Mouse (Mus musculus) MEL (cell line): ENCODE data around the gene Rin2. TPM values are rescaled to one million over a fixed set of nuclear protein-coding genes. Genes with fewer than 3 reads are reported as not detected.

Source experiments
- DNase-seq: peaks from one replicate; pipeline ENCODE4 v3.0.0; 2011; ENCODE audit warnings: low read depth, low spot score
- H3K27ac ChIP-seq: 2 replicates; pipeline ENCODE4 v1.5.1; 2012; ENCODE audit warnings: low read depth, mild to moderate bottlenecking, control low read depth, low read length, moderate library complexity; ENCODE audit not compliant: control insufficient read depth
- H3K27me3 ChIP-seq, 2 experiments: fragments of 150-350 bp in 1 of 2; sonication (generic) in 1 of 2; 2 replicates each; pipeline ENCODE4 v1.6.1; 2012; ENCODE audit warnings: low read length in 2 of 2, mild to moderate bottlenecking in 2 of 2, improper control_type of control experiment in 1 of 2, moderate library complexity in 1 of 2; ENCODE audit not compliant: insufficient read depth in 2 of 2, control insufficient read depth in 1 of 2
- H3K36me3 ChIP-seq, 2 experiments: 2 replicates each; pipeline ENCODE4 v1.6.1; 2012 to 2014; ENCODE audit warnings: low read length in 2 of 2, improper control_type of control experiment in 1 of 2, inconsistent platforms in 1 of 2, mild to moderate bottlenecking in 1 of 2; ENCODE audit not compliant: insufficient read depth in 2 of 2, control insufficient read depth in 1 of 2
- H3K4me1 ChIP-seq, 2 experiments: fragments of 150-350 bp in 1 of 2; sonication (generic) in 1 of 2; 2 replicates each; pipeline ENCODE4 v1.6.1; 2012; ENCODE audit warnings: low read length in 2 of 2, improper control_type of control experiment in 1 of 2, mild to moderate bottlenecking in 1 of 2; ENCODE audit not compliant: insufficient read depth in 2 of 2, control insufficient read depth in 1 of 2
- H3K4me3 ChIP-seq, 2 experiments: fragments of 150-350 bp in 1 of 2; sonication (generic) in 1 of 2; 2 replicates each; pipeline ENCODE4 v1.5.1; 2012; ENCODE audit warnings: low read depth in 2 of 2, low read length in 2 of 2, mild to moderate bottlenecking in 2 of 2, moderate library complexity in 2 of 2, control low read depth in 1 of 2, improper control_type of control experiment in 1 of 2; ENCODE audit not compliant: control insufficient read depth in 1 of 2, insufficient read depth in 1 of 2
- H3K79me2 ChIP-seq: 2 replicates; pipeline ENCODE4 v1.6.1; 2012; ENCODE audit warnings: mild to moderate bottlenecking, low read length, moderate library complexity; ENCODE audit not compliant: control insufficient read depth, poor library complexity, insufficient read depth
- H3K9ac ChIP-seq: 2 replicates; pipeline ENCODE4 v1.6.1; 2012; ENCODE audit warnings: low read depth, mild to moderate bottlenecking, control low read depth, low read length, moderate library complexity; ENCODE audit not compliant: control insufficient read depth, poor library complexity, severe bottlenecking
- H3K9me3 ChIP-seq: fragments of 150-350 bp; sonication (generic); replicated peaks from 2 replicates; pipeline ENCODE4 v1.6.1; 2012; ENCODE audit warnings: mild to moderate bottlenecking, low read length, improper control_type of control experiment, moderate library complexity; ENCODE audit not compliant: insufficient read depth
- BHLHE40 ChIP-seq: IDR thresholded peaks from 2 replicates; pipeline ENCODE4 v1.6.1; 2012; ENCODE audit warnings: low read depth, mild to moderate bottlenecking, inconsistent platforms, low read length, improper control_type of control experiment, borderline replicate concordance
- CHD1 ChIP-seq: IDR thresholded peaks from 2 replicates; pipeline ENCODE4 v1.6.1; 2012; ENCODE audit warnings: low read depth, mild to moderate bottlenecking, inconsistent platforms, low read length, improper control_type of control experiment
- CHD2 ChIP-seq: IDR thresholded peaks from 2 replicates; pipeline ENCODE4 v1.6.1; 2011; ENCODE audit warnings: low read length, improper control_type of control experiment
- CTCF ChIP-seq, 3 experiments: IDR thresholded peaks in 2 of 3; conservative IDR thresholded peaks in 1 of 3; 2 replicates each; pipeline ENCODE4 v1.5.1; 2011 to 2012; ENCODE audit warnings: low read length in 3 of 3, low read depth in 2 of 3, mild to moderate bottlenecking in 2 of 3, improper control_type of control experiment in 1 of 3, inconsistent platforms in 1 of 3, mixed read lengths in 1 of 3, moderate library complexity in 1 of 3; ENCODE audit not compliant: control insufficient read depth in 1 of 3, insufficient read depth in 1 of 3, poor library complexity in 1 of 3, severe bottlenecking in 1 of 3
- E2F4 ChIP-seq: IDR thresholded peaks from 2 replicates; pipeline ENCODE4 v1.6.1; 2011; ENCODE audit warnings: low read depth, low read length, improper control_type of control experiment, borderline replicate concordance
- ELF1 ChIP-seq: IDR thresholded peaks from 2 replicates; pipeline ENCODE4 v1.6.1; 2014; ENCODE audit warnings: low read depth, mild to moderate bottlenecking, inconsistent platforms, low read length, improper control_type of control experiment, moderate library complexity
- EP300 ChIP-seq, 2 experiments: IDR thresholded peaks; 2 replicates each; pipeline ENCODE4 v1.6.1; 2011; ENCODE audit warnings: improper control_type of control experiment in 2 of 2, low read length in 2 of 2, low read depth in 1 of 2, mild to moderate bottlenecking in 1 of 2
- ETS1 ChIP-seq: IDR thresholded peaks from 2 replicates; pipeline ENCODE4 v1.6.1; 2012; ENCODE audit warnings: low read depth, mild to moderate bottlenecking, inconsistent platforms, low read length, improper control_type of control experiment, moderate library complexity
- GABPA ChIP-seq: IDR thresholded peaks from 2 replicates; pipeline ENCODE4 v1.6.1; 2012; ENCODE audit warnings: low read depth, mild to moderate bottlenecking, inconsistent platforms, low read length, improper control_type of control experiment, moderate library complexity
- GATA1 ChIP-seq: IDR thresholded peaks from 2 replicates; pipeline ENCODE4 v1.6.1; 2011; ENCODE audit warnings: low read depth, low read length, improper control_type of control experiment
- MAFK ChIP-seq: IDR thresholded peaks from 2 replicates; pipeline ENCODE4 v1.6.1; 2011; ENCODE audit warnings: low read depth, mild to moderate bottlenecking, low read length, improper control_type of control experiment, borderline replicate concordance
- MAX ChIP-seq: IDR thresholded peaks from 2 replicates; pipeline ENCODE4 v1.6.1; 2011; ENCODE audit warnings: low read length, improper control_type of control experiment
- MEF2A ChIP-seq: IDR thresholded peaks from 2 replicates; pipeline ENCODE4 v1.6.1; 2014; ENCODE audit warnings: low read depth, mild to moderate bottlenecking, inconsistent platforms, low read length, improper control_type of control experiment; ENCODE audit not compliant: poor library complexity, insufficient replicate concordance, severe bottlenecking; ENCODE audit errors: extremely low read depth
- MYB ChIP-seq: IDR thresholded peaks from 2 replicates; pipeline ENCODE4 v1.6.1; 2011; ENCODE audit warnings: mild to moderate bottlenecking, low read depth, low read length, improper control_type of control experiment
- POLR2A ChIP-seq, 2 experiments: IDR thresholded peaks; 2 replicates each; pipeline ENCODE4 v1.6.1; 2011 to 2012; ENCODE audit warnings: low read length in 2 of 2, mild to moderate bottlenecking in 2 of 2, control low read depth in 1 of 2, improper control_type of control experiment in 1 of 2, low read depth in 1 of 2, moderate library complexity in 1 of 2; ENCODE audit not compliant: control insufficient read depth in 1 of 2, insufficient read depth in 1 of 2, poor library complexity in 1 of 2
- POLR2AphosphoS2 ChIP-seq: IDR thresholded peaks from 2 replicates; pipeline ENCODE4 v1.6.1; 2011; ENCODE audit warnings: low read length, improper control_type of control experiment
- POLR2AphosphoS5 ChIP-seq: IDR thresholded peaks from 2 replicates; pipeline ENCODE4 v1.6.1; 2012; ENCODE audit warnings: low read depth, borderline replicate concordance, mild to moderate bottlenecking, inconsistent platforms, low read length, moderate library complexity, mixed read lengths
- RAD21 ChIP-seq: IDR thresholded peaks from 2 replicates; pipeline ENCODE4 v1.6.1; 2011; ENCODE audit warnings: mild to moderate bottlenecking, low read depth, low read length, improper control_type of control experiment
- RCOR1 ChIP-seq: IDR thresholded peaks from 2 replicates; pipeline ENCODE4 v1.6.1; 2012; ENCODE audit warnings: low read depth, mild to moderate bottlenecking, inconsistent platforms, low read length, improper control_type of control experiment
- SIN3A ChIP-seq: IDR thresholded peaks from 2 replicates; pipeline ENCODE4 v1.6.1; 2012; ENCODE audit warnings: low read length, improper control_type of control experiment, inconsistent platforms
- SMC3 ChIP-seq: IDR thresholded peaks from 2 replicates; pipeline ENCODE4 v1.6.1; 2011; ENCODE audit warnings: low read depth, low read length, improper control_type of control experiment
- TAL1 ChIP-seq: IDR thresholded peaks from 2 replicates; pipeline ENCODE4 v1.6.1; 2012; ENCODE audit warnings: mild to moderate bottlenecking, inconsistent platforms, low read length, moderate library complexity, mixed read lengths
- TBP ChIP-seq: IDR thresholded peaks from 2 replicates; pipeline ENCODE4 v1.8.0; 2011; ENCODE audit warnings: low read depth, low read length, improper control_type of control experiment
- UBTF ChIP-seq: IDR thresholded peaks from 2 replicates; pipeline ENCODE4 v1.6.1; 2012; ENCODE audit warnings: low read depth, mild to moderate bottlenecking, inconsistent platforms, low read length, improper control_type of control experiment, moderate library complexity, borderline replicate concordance; ENCODE audit not compliant: insufficient read depth
- USF1 ChIP-seq: IDR thresholded peaks from 2 replicates; pipeline ENCODE4 v1.6.1; 2014; ENCODE audit warnings: low read depth, mild to moderate bottlenecking, inconsistent platforms, low read length, improper control_type of control experiment, moderate library complexity
- ZC3H11A ChIP-seq: IDR thresholded peaks from 2 replicates; pipeline ENCODE4 v1.6.1; 2012; ENCODE audit warnings: low read depth, mild to moderate bottlenecking, inconsistent platforms, low read length, improper control_type of control experiment
- ZMIZ1 ChIP-seq: IDR thresholded peaks from 2 replicates; pipeline ENCODE4 v1.6.1; 2012; ENCODE audit warnings: low read depth, mild to moderate bottlenecking, inconsistent platforms, low read length, improper control_type of control experiment, moderate library complexity
- polyA plus RNA-seq, 2 experiments: library from polyadenylated mRNA; stranded (reverse) in 1 of 2; unstranded in 1 of 2; fragments of >175 nt in 1 of 2; fragments of >200 nt in 1 of 2; gene quantifications; 2 replicates each; pipeline versions ENCODE4 v1.2.1 to v1.2.4; 2012; ENCODE audit warnings: low replicate concordance in 2 of 2, low read depth in 1 of 2; ENCODE audit not compliant: insufficient read length in 2 of 2, insufficient read depth in 1 of 2, missing spikeins in 1 of 2
- total RNA-seq: library from RNA; depleted of rRNA; stranded (reverse); fragments of 300-350 nt; gene quantifications from 2 replicates; pipeline ENCODE4 v1.2.3, GENCODE M21; 2012

Rin2 gene
- total and polyA plus RNA-seq, 3 experiments, result 0.01 TPM; not detected in 2

DNA sequence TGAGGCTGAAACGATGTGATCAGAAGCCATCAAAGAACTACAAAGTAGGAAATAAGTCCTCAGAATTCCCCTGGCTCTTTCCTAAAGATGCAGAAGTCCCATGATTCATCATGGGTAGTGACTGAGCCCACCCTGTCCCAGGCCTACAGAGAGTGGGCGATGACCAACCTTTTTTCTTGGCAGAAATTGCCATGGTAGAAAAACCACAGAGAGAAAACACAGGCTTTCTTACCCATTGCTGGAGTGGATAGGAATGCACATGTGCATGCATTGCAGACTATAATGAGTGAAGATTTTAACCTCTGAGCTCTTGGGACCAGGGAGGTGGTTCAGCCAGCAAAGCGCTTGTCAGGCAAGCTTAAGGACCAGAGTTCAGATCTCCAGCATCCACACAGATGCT is 202.2 kb downstream of the Rin2 start:
- Histone ChIP-seq H3K27ac (no peak overlapping the region), H3K4me1 (no peaks in the 10 kb centered on the region)
- TF ChIP-seq USF1 (no peak), POLR2A (IDR thresholded peaks at IDR 0.05; ENCODE audit: control insufficient read depth in 1 of 2, insufficient read depth in 1 of 2, low read depth in 1 of 2, low read length in 2 of 2, poor library complexity in 1 of 2) (no peak), SMC3 (no peak), EP300 (IDR thresholded peaks at IDR 0.05; ENCODE audit: low read depth in 1 of 2, low read length in 2 of 2) (no peak), SIN3A (no peak), ETS1 (no peak), CHD1 (no peak), TBP (no peak), E2F4 (no peak), RCOR1 (no peak), MEF2A (no peak), TAL1 (no peak), RAD21 (no peak), MAFK (no peak), CTCF (IDR thresholded peaks at IDR 0.05 in 2 of 3, conservative IDR thresholded peaks at IDR 0.05 in 1 of 3; ENCODE audit: control insufficient read depth in 1 of 3, insufficient read depth in 1 of 3, low read depth in 2 of 3, low read length in 3 of 3, poor library complexity in 1 of 3, severe bottlenecking in 1 of 3) (no peak), UBTF (no peak), MYB (no peak), POLR2AphosphoS2 (no peak), POLR2AphosphoS5 (no peak), ZC3H11A (no peak)
- TF ChIP-seq, all 39 proteins: peak for 0
- Histone ChIP-seq H3K4me3 (no peak overlapping the region), H3K9ac (no peak overlapping the region), H3K79me2 (no peaks in the 10 kb centered on the region), H3K36me3 (no peaks in the 10 kb centered on the region), H3K9me3 (no peaks in the 10 kb centered on the region), H3K27me3 (no peaks in the 10 kb centered on the region; a peak in 1 of 4 replicates)
- no peak for DNase-seq

DNA sequence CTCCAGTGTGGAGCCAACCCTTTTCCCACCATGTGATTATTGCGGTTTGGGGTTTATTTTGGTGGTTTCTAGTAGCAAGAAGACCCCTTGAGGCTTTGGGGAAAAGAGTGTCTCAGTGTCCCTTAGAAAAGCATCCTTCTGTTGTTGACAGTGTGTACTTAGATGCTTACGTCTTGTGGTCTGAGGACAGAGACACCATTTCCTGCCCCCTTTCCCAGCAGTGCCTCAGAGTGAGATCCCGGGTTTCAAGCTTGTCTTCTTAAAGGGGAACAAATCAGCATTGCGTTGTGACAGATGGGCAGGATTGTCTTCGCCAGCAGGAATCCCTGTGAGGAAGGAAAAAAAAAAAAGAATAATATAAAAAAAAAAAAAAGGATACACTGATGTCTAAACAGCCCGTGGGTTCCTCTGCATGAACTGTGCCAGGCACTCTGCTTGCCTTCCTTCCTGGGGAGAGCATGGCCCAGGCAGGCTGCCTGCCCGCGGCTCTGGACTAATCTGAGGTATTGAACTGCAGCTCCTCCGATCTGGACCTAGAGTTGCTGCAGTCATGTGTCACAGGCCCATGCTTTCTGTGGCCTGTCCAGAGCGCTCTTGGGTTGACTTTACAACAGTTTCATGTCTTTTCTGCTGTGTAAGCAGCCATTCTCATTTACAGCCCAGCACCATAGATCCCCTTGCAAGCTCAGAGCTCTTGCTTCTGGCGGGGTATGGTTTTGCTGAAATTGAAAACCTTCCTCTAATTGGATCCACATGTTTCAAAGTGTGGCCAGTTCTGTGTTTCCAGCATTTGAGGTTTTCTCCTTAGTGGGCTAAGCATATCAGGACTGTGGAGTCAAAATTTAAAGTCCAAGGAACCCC is 206.1 kb downstream of the Rin2 start:
- H3K79me2 ChIP-seq, result no peaks in the 10 kb centered on the region
- no peak for DNase-seq
- H3K9me3 ChIP-seq, result no peaks in the 10 kb centered on the region
- no peak for TF ChIP-seq GABPA
- TF ChIP-seq ELF1, result no peak
- no peak for TF ChIP-seq ZMIZ1
- TF ChIP-seq TAL1, result no peak
- TF ChIP-seq SMC3, result no peak
- no peak for TF ChIP-seq ETS1
- no peak for TF ChIP-seq CHD1
- TF ChIP-seq GATA1, result no peak
- TF ChIP-seq BHLHE40, result no peak
- TF ChIP-seq MAX, result no peak
- TF ChIP-seq EP300 (IDR thresholded peaks at IDR 0.05; ENCODE audit: low read depth in 1 of 2, low read length in 2 of 2), result no peak
- TF ChIP-seq CHD2, result no peak
- TF ChIP-seq E2F4, result no peak
- H3K4me1 ChIP-seq, result no peaks in the 10 kb centered on the region
- no peak overlapping the region for H3K4me3 ChIP-seq
- H3K27me3 ChIP-seq, result no peaks in the 10 kb centered on the region; a peak in 1 of 4 replicates
- H3K27ac ChIP-seq, result no peak overlapping the region
- H3K36me3 ChIP-seq, result no peaks in the 10 kb centered on the region
- H3K9ac ChIP-seq, result no peak overlapping the region
